Mouse (Mus musculus): ENCODE measurements at regions not wholly inside any gene's neighbourhood (a gene's known extent, or its start where the extent isn't known, plus 50 kb on each side); places are given as distances from the start of the nearest gene placed in this dataset.

DNA sequence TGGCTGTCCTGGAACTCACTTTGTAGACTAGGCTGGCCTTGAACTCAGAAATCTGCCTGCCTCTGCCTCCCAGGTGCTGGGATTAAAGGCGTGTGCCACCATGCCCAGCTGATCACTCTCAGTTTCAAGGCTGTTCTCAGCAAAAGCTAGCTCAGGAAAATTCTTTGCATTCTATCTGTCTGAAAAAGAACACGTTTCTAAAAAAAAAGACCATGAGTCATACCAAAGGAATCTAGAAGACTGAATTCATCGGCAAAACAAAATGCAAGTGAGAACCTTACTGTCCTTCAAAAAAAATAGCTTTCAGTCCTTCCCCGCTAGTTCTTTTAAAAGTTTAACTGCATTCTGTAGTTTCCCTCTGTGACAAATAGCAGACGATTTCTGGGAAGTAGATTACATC is 596.3 kb upstream of the Syt1 start:
- intact Hi-C loops (cut with DNase I; ENCODE audit: low total_unique reads), result no loop called here
- no peak for DNase-seq

DNA sequence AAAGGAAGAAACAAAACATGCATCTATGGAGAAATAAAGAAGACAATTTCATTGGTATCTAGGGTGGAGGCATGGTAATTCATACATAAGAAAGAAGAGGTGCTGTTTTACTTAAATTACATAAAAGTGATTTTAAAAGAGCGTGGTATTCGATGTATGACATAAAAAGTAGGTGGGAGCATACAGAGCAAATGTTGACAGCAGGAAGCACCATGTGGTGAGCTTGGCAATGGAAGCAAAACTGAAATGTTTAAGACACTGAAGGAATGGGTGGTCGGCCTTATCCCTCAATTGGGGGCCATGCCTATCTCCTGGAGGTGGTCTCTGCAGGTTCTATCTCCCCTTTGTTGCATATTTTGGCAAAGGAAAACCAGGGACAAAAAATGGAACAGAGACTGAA is 592.5 kb upstream of the Syt1 start:
- intact Hi-C loops (cut with DNase I; ENCODE audit: low total_unique reads), result no loop called here
- DNase-seq, result no peak

DNA sequence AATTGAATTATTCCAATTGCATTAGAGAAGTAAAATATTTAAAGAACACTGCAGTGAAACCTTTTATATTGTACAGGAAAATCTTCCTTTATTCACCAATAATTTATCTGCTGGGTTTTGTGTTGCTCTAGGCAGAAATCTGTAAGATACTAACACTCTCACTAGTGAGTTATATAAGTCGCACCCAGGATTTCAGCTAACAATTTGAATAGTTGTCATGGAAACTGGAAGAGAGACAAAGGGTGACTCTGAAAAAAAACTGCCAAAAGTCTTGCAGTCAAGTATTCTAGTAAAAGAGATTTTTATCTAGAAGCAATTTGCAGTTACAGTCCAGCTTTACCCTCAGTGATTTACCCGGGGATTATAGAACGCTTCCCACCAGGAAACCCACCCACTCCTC is 587.8 kb upstream of the Syt1 start:
- DNase-seq, result no peak
- intact Hi-C loops (cut with DNase I; ENCODE audit: low total_unique reads), result no loop called here

DNA sequence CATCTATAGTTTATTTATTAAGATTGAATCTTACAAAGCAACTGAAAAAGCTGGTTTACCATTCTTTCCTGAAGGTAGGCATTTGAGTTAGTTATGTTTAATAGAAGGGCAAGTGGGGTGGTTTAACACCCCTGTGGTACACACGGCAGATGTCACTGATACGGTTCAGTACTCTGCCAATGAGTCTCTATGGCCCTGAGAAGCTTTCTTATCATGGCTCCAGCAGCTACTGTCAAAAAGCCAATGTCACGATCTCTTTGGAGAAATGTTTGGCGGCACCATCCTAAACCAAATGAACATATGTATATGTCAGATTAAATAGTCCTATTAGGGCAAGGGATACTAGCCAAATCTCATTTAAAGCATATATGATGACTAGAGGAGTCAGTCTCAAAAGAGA is 562.4 kb upstream of the Syt1 start:
- intact Hi-C loops (cut with DNase I; ENCODE audit: low total_unique reads), result no loop called here
- no peak for DNase-seq

DNA sequence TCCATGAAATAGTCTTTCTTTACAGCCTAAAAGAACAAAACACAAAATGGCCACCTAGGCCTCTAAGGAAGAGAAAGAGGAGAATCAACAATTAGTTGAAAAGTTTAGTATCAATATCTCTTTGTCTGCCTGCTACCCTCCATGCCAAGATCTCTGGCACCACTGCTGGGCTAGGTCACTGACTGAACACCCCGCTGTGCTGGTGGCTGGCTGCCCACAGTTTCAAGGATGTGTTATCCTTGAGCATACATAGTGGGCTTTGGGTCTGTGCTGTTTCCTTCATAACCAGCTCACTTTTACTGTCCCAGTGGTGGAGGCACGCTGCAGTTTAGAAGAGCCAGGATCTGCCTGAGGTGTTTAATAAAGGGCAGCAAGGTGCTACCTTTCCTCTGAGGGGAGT is 559.0 kb upstream of the Syt1 start:
- DNase-seq, result no peak
- intact Hi-C loops (cut with DNase I; ENCODE audit: low total_unique reads), result no loop called here

DNA sequence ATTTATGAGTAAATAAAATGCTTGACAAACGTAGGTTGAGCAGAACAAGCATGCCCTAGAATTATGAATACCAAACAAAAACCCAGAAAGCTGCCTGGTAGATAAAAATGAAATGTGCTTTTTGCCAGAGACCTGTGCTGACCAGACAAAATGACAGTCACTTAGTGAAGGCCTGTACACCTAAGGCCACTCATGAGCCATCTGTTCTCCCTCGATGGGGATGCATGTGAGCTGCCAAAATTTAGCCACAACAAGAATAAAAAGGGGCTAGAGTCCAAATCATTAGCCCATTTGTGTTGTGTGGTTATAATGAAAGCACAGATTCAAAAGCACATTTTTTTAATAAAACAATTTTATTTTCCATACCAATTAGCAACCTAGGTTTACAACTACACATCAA is 555.9 kb upstream of the Syt1 start:
- no peak for DNase-seq
- intact Hi-C loops (cut with DNase I; ENCODE audit: low total_unique reads), result no loop called here

DNA sequence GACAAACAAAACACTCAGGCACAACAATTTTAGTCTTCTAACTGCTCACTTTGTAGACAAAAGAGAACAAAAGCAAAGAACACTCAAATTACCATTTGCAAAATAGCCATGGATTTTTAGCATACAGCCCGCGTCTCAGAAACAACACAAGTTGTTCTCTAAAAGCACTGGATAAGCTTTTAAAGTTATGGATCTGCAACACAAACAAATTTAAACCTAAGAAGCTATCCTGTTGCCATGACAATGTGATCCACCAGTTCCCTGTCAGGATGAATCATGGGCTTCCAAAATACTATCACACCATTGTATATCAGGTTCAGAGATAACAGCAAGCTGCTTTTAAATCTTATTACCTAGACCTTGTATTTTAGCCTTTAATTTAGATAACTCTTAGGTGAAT is 550.9 kb upstream of the Syt1 start:
- intact Hi-C loops (cut with DNase I; ENCODE audit: low total_unique reads), result no loop called here
- no peak for DNase-seq

DNA sequence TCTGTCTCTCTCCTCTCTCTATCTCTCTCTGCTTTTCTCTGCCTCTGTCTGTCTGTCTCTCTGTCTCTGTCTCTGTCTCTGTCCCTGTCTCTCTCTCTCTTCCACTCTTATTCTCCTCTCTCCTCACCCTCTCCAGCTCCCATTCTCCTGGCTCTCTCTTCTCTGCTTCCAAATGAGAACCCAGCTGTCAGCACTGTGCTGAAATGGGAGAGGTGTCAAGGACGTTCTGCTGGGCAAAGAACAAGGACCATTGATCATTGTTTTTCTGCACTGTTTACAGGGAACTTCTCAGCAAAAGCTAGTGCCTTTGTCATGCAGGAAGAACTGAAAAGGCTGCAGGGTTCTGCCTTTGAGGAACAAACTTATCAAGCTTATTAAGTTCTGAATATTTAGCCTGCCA is 550.3 kb upstream of the Syt1 start:
- intact Hi-C loops (cut with DNase I; ENCODE audit: low total_unique reads), result no loop called here
- no peak for DNase-seq

DNA sequence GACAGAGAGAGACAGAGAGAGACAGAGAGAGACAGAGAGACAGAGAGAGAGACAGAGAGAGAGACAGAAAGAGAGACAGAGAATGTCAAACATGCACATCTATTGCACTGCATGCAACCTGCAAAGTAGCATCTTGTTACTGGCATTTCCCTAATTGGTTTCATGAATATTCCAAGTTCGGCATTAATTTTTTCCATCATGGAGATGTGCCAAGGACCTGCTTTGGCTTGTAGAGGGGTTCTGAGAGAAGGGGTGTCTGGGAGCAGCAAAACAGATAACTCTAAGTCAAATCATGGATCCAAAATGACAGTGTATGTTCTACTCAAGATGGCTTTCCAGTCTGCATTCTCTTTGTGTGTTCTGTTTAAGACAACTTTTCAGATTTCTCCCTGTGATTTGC is 532.5 kb upstream of the Syt1 start:
- DNase-seq, result no peak
- intact Hi-C loops (cut with DNase I; ENCODE audit: low total_unique reads), result no loop called here

DNA sequence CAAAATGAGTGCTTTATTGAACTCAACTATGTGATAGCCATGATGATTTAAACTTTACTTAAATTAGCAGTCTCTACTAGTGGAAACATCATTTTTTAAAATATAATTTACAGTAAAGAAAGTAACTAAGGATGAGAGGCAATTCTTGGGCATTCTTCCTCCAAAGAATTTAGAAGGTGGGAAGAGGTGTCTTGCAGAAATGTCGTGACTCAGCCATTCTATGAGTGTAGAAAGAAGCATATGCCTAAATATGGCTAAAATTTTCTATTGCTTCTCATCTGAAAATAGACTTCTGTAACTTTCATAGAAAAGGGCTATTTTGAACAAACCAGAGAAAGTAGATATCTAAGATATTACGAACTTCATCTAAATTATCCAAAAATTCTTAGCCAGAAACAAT is 529.4 kb upstream of the Syt1 start:
- DNase-seq, result no peak
- intact Hi-C loops (cut with DNase I; ENCODE audit: low total_unique reads), result no loop called here

DNA sequence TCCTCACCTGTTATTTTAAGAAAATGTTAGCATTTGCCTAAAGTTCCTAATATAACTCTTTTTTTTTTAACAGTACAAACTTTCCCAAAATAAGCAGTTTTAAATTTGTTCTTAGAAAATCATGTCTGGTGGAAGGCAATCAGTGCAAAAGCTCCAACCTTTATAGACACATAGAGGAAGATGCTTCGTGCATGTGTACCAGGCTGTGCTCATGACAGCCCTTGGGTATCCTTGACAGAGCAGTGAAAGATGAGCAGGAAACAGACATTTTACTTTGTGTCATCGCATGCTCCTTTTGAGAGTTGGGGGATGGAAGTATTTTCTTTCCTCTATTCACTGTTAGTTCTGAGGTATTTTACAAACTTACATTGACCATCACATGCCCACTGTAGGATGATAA is 517.3 kb upstream of the Syt1 start:
- no peak for DNase-seq

DNA sequence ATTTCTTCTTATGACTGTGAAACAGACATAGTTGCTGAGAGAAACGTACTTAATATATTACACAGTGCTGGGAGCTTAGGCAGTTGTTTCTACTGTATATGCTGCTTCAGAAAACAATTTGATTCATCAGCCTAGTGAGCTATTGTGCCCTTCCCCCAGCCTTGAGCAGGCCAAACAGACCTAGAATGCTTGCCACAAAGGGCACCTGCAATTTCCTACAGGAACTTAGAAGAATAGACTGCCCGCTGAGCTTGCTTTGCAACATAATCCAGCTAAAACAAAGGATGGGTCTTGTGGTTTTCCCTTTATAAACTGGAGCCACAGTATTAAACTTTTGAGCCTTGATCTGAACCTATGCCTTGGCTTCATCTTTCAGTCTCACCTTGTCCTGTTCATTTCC is 510.9 kb upstream of the Syt1 start:
- DNase-seq, result no peak
- intact Hi-C loops (cut with DNase I; ENCODE audit: low total_unique reads), result no loop called here

More for the DNA sequence above, 517.3 kb upstream of the Syt1 start:
- intact Hi-C loops (cut with DNase I; ENCODE audit: low total_unique reads), result no loop called here

DNA sequence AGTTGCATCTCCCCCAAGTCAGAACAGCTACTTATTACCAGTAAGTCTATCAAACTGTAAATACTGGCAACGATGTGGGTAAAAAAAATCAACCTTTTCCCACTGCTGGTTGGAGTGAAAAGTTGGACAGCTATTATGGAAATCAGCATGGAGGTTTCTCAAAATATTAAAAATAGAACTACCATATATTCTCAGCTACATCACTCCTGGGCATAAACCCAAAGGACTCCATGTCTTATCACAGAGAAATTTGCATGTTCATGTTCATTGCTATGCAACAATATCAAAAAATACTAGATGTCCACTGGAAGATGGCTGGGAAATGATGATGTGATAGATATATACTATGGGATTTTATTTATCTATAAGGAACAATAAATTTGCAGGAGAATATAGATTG is 506.9 kb upstream of the Syt1 start:
- intact Hi-C loops (cut with DNase I; ENCODE audit: low total_unique reads), result no loop called here

DNA sequence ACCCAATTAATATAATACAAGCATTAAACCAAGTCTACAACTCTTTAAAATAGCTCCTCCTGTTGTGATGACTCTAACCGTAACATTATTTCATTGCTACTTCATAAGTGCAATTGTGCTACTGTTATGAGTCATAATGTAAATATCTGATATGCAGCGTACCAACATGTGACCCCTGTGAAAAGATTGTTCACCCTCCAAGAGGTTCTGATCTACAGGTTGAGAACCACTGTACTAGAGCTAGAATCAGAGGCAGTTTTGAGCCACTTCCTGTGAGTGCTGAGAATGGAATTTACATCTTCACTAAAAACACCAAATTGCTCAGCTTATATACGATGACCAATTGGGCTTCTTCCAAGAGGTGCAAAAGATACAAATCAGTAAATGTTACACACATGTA is 504.4 kb upstream of the Syt1 start:
- intact Hi-C loops (cut with DNase I; ENCODE audit: low total_unique reads), result no loop called here
- DNase-seq, result no peak

More for the DNA sequence above, 506.9 kb upstream of the Syt1 start:
- DNase-seq, result no peak

DNA sequence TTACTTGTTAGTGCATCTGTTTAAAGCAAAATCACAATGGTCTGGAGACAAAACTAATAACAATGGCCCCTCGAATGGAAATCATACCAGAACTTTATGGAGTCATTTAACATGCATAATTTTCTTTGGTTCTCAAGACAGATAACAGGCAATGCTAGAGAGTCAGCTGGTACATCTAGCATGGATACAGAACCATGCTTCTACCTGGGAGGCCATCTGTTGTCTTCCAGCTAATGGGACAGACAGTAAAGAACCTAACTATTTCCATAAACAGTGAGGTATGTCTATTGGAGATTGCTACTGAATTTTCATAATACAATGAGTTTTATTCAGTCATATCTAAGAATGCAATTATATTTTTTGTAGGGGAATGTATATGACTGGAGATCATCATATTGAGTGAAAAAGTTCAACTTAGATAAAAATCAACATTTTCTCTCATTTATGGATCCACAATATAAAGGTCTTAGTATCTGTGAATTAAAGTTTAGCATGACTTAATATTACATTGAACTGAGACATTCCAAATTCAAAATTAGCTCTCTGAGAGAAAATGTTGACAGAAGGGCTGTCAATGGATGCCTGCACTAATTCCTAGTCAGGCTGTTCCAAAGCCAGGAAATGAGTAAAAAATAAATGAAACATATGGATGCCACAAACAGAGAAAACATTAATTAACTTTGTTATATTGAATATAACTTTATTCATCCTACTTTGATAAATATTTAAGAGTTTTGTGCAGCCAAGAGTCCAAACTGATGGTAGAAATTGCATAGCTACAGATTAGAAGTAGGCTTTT is 500.3 kb upstream of the Syt1 start:
- no peak for DNase-seq
- intact Hi-C loops (cut with DNase I; ENCODE audit: low total_unique reads), result no loop called here

DNA sequence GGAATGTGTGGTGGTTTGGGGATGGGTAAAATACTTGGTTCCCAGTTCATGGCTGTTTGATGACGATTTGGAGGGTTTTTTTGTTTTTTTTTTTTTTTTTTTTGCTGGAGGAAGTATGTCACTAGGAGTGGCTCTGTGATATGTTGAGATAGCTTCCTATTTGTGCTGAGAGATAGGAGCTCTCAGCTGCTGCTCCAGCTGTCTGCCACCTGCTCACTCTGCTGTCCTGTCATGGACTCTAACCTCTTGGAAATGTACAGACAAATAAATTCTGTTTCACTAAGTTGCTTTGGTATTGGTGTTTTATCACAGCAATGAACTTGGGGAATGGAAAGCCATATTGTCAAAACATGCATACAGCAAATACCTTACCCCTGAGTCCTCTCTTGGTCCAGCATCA is 497.8 kb upstream of the Syt1 start:
- no peak for DNase-seq
- intact Hi-C loops (cut with DNase I; ENCODE audit: low total_unique reads), result no loop called here

DNA sequence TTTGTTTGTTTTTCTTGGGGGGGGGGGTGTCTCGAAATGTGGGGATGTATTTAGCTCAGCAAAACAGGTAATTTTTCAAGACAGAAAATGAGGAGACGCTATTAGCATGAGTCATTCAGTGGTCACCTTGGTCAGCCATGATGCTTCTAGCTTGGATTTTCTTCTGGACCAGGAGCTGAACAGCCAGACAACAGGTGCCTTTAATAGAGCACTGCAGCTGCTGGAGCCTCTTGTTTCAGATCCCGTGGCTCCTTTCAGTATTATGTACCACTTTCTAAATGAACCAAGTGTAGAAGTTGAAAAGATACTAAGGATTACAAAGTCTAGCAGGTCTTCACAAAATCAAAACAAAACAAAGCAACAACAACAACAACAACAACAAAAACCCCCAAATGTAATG is 496.4 kb upstream of the Syt1 start:
- intact Hi-C loops (cut with DNase I; ENCODE audit: low total_unique reads), result no loop called here
- no peak for DNase-seq

DNA sequence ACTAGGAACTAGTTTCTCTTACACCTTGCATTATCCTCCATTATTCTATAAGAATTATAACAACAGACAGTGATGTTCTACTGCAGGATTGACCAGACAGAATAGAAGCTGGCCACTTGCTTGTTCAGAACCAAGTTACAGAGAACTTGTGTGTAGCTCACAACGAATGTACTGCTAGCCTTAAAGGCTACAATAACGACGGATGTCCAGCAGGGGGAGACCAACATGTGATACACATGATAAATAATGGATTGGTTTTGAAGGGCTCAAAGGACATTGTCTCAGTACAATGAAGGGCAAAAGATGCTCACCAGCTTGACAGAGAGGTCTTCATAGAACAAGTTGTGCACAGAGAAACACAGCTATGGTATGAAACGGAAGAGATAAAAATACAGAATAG is 493.9 kb upstream of the Syt1 start:
- intact Hi-C loops (cut with DNase I; ENCODE audit: low total_unique reads), result no loop called here

DNA sequence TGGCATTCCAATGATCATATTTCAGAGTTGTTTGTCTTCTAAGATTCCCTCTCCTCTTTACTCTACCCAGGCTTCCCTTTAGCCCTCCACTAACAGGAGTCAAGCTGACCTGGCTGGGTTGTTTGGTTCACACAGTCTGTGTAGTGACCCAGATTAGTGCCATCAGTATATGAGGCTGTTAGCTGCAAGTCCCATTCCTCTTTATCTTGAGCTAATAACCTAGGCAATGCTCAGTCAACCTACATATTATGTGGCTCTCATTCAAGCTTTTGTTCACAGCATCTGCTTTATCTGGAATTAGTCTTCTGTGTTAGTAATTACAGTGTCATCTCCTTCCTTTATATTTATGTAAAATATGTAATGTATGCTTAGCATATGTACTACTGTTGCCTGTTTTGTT is 490.1 kb upstream of the Syt1 start:
- no peak for DNase-seq
- intact Hi-C loops (cut with DNase I; ENCODE audit: low total_unique reads), result no loop called here

More for the DNA sequence above, 493.9 kb upstream of the Syt1 start:
- DNase-seq, result no peak

DNA sequence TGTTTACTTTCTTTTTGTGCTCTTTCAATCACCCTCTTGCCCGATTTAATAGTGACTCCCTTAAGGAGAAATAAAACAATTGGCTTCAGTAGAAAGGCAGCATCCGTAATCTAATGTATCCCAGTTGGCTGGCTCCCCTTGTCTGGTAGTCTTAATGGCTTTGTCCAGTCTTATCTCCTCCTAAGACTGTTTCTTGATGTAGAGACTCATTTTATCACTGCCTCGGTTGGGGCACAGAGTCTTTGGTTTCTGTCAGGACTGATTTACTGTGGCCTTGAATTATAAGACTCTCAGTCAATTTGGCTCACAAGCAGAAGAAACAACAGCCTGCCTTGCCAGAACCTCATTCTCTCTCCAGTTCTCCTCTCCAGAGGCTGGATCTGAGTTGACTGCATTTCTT is 487.5 kb upstream of the Syt1 start:
- DNase-seq, result no peak
- intact Hi-C loops (cut with DNase I; ENCODE audit: low total_unique reads), result no loop called here

DNA sequence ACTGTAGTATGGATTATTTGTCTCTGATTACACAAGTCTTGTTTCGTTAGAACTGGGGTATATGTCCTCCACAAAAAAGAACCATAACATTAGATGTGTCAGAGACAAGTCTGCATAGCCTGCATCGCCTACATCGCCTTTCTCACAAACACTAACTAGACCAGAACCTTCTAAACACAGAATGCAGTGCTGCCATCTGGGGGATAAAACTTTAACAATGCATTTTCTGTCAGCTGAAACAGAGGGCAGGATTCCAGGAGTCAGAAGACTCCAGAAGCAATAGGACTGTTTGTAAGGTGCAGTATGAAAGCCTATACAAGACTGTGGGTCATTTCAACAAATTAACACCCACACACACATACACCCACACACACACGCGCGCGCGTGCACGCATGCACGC is 485.4 kb upstream of the Syt1 start:
- DNase-seq, result no peak
- intact Hi-C loops (cut with DNase I; ENCODE audit: low total_unique reads), result no loop called here

DNA sequence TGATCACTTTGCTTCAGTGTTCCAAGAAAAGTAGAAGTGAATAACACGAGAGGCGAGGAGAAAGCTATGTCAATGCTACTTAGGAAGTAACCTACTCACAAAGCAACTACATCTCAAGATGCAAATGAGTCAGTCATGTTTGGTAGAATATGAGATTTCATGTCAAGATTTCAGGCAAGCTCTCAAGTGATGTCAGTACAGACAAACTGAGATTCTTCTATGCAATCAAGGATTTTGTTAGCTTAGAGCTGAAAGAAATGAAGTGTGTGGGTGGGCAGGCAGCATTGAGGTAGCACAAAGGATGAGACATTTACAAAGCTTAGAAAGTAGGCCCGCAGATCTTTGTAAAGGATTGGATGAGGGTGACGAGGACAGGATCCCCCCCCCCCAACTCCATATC is 480.0 kb upstream of the Syt1 start:
- no peak for DNase-seq
- intact Hi-C loops (cut with DNase I; ENCODE audit: low total_unique reads), result no loop called here
